Mouse (Mus musculus) right cerebral cortex, postnatal 36 days (tissue): ENCODE measurements around the gene 5730455P16Rik.
"Not testable (repeated sequence)": the region's sequence is repeated elsewhere in the genome, so short reads cannot be mapped to it uniquely, and the experiment has no call there.

ENCODE experiments used
- DNase-seq, 2 experiments: peaks; one replicate each; pipeline ENCODE4 v3.0.0; 2022; ENCODE audit warnings: low spot score in 2 of 2, mixed read lengths in 1 of 2

Gene 5730455P16Rik

DNA sequence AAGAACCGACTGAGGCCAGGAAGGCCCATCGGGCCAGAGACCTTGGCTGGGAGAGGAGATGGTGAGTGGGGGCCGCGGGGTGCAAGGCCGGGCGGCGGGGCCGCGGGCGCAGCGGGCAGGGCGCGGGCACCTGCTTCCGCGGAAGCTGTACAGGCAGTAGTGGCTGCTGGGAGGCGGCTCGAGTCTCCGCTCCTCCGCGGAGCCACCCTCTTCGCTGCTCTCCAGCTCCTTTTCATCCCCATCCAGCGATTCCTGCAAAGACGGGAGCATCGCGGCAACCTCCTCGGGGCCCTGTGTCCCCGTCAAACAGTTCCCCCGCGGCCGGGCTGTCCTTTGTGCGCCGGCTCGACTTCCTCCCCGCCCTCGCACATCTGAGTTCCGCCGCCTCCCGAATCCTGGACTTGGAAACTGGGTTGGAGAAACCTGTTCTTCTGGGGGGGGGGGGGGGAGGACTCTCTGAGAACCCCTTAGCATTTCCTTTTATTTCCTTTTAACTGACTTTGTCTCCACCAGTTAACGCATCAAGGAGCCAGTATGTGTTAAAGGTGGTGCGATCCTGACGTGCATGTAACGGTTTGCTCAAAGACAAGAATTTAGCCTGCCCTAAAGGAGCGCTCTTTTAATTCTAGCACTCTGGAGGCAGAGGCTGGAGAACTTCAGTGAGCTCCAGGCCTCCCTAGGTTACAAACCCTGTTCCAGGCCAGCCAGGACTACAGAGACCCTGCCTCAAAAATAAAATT, at the start of gene 5730455P16Rik:
Gene 5730455P16Rik (minus strand): TSS at position 323 of the 740 bp plus-strand sequence.
- peak; percentile 77 to 78 for DNase-seq

DNA sequence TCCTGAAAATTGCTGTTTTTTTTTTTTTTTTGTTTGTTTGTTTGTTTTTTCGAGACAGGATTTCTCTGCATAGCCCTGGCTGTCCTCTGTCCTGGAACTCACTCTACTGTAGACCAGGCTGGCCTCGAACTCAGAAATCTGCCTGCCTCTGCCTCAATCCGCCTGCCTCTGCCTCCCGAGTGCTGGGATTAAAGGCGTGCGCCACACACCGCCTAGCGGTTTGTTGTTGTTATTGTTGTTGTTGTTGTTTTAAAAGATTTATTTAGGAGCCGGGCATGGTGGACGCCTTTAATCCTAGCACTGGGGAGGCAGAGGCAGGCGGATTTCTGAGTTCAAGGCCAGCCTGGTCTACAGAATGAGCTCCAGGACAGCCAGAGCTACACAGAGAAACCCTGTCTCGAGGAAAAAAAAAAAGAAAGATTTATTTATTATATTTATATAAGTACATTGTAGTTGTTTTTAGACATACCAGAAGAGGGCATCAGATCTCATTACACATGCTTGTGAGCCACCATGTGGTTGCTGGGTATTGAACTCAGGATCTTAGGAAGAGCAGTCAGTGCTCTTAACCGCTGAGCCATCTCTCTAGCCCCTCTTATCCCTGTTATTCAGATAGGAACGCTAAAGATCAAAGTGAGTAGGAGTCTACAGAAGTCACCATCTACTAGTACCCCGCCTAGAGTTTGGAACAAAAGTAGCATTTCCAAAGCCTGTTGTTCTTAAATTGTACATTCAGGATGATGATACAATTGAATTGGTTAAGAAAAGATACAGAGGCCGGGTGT, 48.4 kb upstream of the 5730455P16Rik start:
- DNase-seq: not testable (repeated sequence)

DNA sequence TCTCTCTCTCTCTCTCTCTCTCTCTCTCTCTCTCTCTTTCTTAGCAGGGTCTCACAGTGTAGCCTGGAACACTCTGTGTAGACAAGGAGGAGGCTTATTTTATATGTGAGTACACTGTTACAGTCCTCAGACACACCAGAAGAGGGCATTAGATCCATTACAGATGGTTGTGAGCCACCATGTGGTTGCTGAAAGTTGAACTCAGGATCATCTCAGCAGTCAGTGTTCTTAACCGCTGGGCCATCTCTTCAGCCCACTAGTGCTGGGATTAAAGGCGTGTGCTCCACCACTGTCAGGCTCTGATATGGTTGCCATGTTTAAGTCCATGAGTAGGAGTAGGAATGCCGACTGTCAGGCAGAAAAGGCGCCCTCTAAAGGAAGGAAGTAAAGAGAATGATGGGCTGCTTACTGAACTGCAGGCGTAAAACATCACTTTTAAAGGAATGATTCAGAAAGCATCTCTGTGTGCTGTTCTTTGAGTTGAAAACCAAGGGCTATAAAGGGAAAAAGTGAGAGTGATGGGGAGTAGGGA, 47.5 kb upstream of the 5730455P16Rik start:
- no peak for DNase-seq

DNA sequence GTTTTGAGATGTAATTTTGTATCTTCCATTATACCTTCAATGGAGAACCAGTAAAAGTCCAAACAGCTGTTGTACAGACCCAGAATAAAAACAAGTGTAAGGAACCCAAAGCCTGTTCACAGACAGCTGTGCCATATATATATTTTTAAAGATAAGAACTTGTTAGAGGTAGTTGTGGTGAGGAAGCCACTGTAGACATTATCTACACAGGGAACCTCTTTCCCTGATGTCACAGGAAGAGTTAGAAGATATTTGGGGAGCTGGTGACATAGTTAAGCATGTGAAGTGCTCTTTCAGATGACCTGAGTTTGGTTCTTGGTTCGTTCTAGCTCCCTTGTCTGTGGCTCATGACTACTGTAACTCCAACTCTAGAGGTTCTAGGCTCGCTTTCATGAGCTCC, 46.9 kb upstream of the 5730455P16Rik start:
- no peak for DNase-seq

DNA sequence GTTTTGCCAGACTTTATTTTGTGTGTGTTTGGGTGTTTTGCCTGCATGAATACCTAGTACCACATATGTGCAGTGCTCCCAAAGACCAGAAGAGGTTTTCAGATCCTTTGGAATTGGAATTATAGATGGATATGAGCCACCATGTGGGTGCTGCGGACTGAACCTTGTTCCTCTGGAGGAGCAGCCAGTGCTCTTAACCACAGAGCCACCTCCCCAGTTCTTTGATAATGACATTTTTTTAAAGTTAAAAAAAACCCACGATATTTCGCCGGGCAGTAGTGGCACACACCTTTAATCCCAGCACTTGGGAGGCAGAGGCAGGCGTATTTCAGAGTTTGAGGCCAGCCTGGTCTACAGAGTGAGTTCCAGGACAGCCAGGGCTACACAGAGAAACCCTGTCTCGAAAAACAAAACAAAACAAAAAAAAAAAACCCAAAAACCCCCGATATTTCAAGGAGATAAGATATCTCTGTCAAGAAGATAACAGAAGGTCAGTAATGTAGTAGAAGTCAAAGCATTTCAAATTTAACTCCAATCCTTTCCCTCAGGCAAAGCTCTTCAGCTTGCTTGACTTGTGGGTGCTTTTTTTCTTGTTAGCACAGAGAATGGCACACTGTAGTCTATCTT, 43.7 kb upstream of the 5730455P16Rik start:
- no peak for DNase-seq

DNA sequence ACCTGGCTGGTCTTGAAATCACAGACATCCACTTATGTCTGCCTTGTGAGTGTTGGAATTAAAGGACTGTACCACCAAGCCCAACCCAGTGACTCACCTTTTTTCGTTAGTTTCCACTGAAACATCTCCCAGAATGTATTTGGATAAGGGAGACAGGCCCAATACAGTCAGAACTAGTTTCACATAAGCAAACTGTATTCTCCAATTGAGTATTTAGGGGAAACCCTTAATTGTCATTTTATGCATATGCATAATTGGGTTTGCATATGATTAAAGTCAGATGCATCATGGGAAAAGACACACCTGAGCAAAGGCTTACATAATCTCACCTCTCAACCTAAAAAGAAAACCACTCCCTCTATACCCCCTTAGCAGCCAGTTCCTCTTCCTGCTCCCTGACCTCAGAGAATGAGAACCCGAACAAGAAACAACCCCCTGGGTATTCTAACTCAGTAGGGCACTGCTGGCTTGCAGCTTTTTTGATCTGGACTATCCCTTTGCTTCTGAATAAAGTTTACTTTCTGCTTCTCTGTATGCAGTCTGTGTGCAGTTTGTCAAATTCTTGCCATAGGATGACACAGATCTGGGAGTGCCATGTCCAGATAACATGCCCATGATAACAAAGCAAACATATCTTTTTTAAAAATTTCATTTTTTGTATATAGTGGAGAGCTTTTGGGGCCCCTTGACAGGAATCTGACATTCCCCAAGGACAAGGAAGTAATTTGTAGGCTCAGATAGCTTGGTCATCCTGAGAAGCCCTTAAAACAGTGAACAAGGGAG, 42.6 kb upstream of the 5730455P16Rik start:
- DNase-seq: no peak

DNA sequence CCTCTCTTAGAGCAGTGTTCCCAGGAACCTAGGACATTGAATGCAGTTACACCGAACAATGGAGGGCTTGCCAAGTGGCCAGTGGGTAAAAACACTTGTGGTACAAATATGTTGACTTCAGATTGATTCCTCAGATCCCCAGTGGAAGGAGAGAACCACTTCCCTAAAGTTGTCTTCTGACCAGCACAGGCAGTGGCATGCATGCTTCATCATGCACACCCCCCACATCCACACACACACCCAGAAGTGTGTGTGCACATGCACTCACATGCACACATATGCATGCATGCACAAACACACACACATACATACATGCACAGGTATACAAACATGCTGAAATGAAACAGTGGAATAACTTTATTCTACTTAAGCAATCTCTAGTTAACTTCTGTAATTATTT, 41.9 kb upstream of the 5730455P16Rik start:
- DNase-seq: no peak

DNA sequence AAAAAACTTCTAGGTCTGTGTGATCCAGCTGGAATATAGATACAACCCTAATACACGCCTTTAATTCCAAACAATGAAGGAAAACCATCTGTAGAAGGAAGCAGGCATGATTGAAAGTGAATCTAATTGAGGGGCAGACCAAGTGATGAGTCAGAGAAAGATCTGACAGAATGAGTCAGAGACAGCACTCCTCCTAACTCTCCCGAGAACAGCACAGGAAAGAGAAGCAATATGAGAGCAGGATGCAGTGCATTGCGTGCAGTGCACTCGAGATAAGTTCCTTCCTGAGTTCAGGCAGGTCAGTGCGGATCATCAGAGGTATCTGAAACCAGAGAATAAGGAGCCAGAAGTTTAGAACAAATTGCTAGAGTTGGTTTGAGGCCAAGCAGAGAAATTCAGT, 39.3 kb upstream of the 5730455P16Rik start:
- DNase-seq: no peak

DNA sequence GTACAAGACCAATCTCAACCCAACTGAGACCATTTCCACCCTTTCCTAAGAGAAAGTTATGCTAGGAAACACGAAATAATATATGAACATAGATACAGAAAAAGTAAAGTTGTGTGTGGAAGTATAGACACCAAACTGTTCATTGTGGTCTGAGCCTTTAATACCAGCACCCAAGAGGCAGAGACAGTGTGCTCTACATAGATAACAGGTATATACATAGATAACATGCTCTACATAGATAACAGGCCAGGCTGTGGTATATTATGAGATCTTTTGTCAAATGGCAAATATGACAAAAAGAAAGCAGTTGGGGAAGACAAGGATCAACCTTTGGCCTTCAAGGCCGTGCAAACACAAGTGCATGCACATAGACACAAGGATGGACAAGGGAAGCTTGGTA, 32.5 kb upstream of the 5730455P16Rik start:
- DNase-seq: no peak

DNA sequence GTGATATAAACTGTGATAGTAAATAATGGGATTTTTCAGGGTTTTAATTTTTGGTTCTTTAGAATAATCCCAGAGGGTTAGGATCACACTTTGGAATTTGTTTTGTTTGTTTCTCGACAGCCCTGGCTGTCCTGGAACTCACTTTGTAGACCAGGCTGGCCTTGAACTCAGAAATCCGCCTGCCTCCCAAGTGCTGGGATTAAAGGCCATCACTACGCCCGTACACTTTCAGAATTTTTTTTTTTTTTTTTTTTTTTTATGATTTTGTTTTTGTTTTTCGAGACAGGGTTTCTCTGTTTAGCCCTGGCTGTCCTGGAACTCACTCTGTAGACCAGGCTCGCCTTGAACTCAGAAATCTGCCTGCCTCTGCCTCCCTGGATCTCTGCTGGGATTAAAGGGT, 30.0 kb upstream of the 5730455P16Rik start:
- not testable (repeated sequence) for DNase-seq

DNA sequence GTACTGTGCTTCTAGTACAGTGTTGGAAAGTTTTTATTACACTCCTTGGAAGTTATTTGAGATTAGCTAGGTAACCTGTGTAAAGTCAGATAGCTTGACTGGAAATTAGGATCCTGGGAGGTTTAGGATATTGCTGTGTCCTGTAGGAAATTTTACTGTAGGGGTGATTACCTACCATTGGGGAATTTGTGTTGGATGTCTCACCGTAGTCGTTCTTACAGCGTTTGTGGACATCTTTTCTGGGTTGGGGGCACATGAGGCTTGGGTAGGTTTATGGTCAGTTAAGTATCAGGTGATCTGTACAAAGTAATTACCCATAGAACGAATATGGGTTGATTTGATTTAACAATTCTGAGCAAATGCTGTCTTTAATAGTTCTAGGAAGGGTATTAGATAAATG, 18.8 kb upstream of the 5730455P16Rik start:
- no peak for DNase-seq

DNA sequence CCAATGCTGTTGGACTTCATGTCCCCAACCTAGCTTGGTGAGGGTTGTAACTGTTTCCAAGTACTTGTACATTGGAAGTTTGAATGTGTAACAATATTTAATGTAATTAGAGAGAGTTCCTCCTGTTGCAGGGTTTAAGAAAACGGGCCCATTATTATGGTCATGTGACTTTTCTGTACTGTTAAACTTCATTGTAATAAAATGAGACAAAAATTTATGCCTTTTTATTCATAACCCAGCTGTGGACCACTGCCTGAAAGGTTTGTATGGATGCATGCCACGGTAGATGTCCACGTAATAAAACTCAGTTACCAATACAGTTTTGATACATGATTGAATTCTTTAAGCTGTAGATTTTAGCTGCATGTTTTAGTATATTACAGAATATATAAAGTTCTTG, 18.1 kb upstream of the 5730455P16Rik start:
- no peak for DNase-seq

DNA sequence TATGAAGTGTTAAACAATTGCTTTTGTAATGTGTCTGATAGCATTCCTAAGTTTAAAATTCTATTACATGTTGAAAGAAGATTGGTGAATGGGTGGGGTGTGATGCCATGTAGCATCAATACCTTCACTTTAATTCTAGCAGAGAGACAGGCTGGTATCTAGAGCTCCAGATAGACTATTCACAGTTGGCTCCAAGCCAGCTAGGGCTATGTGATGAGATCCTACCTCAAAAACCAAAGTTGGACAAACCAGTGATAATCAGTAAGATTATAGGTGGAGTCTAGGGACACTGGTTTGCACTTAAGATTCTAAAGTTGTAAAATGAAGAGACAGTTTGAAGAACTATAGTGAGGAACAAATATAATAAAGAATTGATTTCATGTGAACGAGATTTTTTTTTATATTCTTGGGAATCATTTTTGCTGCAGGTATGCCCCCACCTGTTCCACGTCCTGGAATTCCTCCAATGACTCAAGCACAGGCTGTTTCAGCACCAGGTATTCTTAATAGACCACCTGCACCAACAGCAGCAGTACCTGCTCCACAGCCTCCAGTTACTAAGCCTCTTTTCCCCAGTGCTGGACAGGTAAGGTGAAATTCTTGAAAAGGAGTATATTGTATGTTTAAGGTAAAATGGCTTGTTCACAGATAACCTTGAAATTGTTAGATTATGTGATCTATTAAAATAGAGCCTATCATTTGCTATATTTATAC, 13.7 kb upstream of the 5730455P16Rik start:
- DNase-seq: no peak

DNA sequence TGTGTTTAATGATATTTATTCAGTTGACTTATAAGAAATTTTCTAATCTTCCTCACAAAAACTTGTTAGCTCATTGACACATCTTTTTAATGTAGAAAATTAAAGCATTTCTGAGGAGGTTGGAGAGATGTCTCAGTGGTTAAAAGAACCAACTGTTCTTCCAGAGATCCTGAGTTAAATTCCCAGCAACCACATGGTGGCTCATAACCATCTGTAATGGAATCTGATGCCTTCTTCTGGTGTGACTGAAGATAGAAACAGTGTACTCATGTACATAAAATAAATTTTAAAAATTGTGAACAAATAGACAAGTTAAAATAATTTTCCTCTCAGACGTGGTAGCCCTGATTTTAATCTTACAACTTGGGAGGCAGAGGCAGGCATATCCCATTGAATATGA, 12.1 kb upstream of the 5730455P16Rik start:
- no peak for DNase-seq

DNA sequence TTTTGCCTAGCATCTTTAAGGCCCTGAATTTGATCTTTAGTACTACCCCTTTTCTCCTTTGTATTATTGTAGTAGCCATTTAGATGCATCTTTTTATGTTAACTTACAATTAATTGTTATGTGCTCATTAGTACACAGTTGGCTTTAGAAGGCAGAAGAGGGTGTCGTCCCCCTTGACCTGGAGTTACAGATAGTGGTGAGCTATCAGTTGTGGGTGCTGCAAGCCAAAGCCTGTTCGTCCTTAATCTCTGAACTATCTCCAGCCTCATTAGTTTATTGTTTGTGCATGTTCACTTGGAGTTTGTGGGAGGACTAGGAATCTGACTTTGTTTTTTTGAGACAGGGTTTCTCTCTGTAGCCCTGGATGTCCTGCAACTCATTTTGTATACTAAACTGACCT, 9.0 kb upstream of the 5730455P16Rik start:
- no peak for DNase-seq

DNA sequence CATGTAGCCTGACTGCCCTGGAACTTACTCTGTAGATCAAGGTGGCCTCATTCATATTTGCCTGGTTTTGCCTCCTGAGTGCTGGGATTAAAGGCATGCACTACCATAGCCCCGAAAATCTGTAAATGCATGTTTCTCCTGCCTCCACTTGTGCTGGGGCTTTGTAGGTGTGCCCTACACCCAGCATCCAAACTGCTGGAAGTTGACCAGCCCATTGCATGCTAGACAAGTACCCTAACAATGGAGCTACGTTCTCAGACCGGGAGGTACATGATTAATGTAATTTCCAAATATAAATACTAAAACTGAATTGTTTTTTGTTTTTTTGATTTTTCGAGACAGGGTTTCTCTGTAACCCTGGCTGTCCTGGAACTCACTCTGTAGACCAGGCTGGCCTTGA, 7.2 kb upstream of the 5730455P16Rik start:
- no peak for DNase-seq

DNA sequence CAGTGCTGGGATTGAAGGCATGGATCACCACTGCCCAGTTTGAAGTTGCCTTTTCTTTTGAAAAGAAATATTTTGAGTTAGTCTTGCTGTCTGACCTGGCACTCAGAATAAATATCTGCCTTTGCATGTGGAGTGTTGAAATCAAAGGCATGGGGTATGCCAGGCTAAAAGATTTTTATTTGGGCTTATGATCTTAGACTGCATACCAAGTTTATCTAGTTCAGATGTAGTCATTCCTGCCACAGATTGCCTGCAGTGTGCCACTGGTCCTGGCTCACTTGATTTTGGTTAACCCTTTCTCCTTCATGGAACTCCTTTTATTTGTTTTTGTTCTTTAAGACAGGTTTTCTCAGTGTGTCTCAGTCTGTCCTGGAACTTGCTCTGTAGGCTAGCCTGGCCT, 6.6 kb upstream of the 5730455P16Rik start:
- DNase-seq: no peak

DNA sequence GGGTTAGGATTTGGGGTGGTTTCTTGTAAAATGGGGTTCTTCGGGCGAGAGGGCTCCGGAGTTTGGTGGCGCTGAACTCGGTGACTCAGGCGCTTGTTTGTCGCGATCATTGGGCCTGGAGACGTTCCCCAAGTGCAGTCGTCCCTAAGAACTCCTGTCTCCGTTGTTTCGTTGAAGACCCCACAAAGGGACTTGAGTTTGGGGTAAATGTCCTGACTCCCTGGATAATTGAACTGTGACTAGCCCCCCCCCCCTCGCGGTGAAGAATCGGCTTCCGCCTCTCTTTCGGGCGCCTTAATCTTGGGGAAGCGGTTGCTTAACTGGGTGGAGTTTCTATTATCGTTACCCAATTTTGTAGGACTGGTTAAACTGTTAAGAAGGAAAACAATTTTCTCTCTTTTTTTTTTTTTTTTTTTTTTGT, 5.8 kb upstream of the 5730455P16Rik start:
- DNase-seq: no peak

DNA sequence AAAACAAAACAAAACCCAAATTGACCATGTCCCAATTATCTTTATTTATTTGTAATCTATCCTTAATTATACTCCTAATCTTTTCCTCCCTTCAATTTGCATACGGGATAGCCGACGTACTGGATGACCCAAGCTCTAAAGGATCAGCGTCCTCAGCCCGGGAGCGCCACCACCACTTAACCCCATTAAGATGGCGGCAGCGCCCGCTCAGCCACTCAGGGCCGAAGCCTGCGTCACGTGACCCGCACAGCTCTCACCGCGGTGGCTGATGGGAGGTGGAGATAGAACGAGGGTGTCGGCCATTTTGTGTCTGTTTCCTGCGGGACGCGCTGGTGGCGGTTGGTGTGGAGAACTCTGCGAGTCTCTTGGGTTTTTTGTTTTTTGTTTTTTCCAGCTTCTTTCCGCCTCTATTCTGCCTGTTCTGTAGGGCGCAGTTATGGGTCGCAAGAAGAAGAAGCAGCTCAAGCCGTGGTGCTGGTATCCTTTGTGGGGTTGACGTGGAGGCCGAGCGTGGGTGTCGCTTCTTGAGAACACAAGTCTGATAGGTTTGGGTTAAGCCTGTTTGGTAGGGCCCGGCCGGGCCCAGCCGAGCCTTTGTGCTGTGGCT, 5.3 kb upstream of the 5730455P16Rik start, which contains the start of gene Zfp207:
Gene Zfp207 (plus strand): TSS at position 261 of the 607 bp plus-strand sequence.
- peak; percentile 96 to 97 for DNase-seq

DNA sequence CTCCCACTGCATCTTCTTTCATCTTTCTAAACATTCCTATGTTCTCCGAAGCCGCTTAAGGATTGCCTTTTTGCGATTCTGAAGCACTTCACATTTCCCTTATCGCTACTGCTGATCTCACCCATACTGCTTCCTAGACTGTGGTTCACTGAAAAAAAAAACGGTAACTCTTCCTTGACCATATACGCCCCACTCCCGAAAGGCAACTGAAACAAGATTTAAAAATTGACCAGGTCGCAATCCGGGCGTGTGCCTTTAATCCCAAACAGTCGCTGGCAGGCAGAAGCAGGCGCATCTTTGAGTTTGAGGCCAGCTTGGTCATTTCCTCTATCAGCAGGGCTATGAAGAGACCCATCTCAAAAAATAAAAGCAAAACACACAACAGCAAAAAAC, 4.8 kb upstream of the 5730455P16Rik start:
- no peak for DNase-seq
